Mouse (Mus musculus): Measurements from ENCODE around the gene Fam240b.

Fam240b gene

GRCm38 (mm10) chr13:64440592-64440991 is 57.0 kb downstream of the Fam240b start:
- no peak for DNase-seq (ENCODE audit: low read depth, low spot score)

DNA sequence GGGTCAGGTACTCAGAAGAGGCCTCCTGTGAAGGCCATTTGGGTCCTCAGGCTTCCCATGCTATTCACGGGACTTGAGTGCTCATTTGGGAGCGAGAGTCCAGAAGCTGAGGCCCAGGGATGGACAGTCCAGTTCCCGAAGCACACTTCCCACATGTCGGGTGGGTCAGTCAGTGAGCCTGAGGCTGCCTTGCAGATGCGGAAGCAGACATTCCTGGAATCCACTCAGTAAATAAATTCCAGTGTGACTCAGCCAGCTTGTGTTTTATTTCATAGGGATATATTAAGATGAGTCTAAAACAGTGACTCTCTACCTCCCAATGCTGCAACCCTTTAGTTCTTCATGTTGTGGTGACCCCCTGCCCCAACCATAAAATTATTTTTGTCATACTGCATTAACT is 58.1 kb downstream of the Fam240b start:
- no peak for DNase-seq (ENCODE audit: low read depth, low spot score)

DNA sequence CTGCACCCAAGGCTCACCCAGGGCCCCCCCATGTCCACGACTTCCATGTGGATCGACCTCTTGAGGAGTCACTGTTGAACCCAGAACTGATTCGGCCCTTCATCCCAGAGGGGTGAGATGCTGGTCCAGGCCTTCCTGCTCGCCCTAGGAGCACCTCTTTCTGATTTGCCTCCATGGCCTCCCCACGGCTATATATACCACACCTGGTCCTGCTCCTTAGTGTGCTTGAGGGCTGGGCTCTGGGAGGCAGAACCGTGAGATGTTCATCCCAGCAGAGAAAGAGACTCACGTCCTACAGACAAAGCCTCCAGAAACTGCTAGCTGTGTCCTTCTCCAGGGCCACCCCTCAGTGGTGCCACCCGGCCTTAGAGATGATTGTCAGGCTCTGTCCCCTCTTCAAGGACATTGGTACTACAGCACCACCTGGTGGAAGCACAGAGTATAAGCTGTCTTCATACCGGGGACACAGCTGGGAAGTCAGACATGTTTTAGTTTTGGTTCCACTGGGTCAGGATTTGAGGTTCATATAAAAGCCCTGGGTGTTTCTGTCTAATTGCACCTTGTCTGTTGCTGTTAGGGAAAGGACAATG is 58.6 kb downstream of the Fam240b start:
- peak; percentile 76 for DNase-seq (ENCODE audit: low read depth, low spot score)

GRCm38 (mm10) chr13:64437801-64438200 is 59.8 kb downstream of the Fam240b start:
- DNase-seq (ENCODE audit: low read depth, low spot score), result no peak

- DNase-seq (ENCODE audit: low read depth, low spot score), result peak; percentile 100
These were observed 65.3 kb downstream of the Fam240b start, which contains the start of gene Cdk20 for GRCm38 (mm10) chr13:64432017-64432995. Cdk20 (plus strand) TSS chr13:64432314.

All from ES-CJ7 (cell line).